Mouse (Mus musculus) megakaryocyte, embryonic 14.5 days (primary cell): ENCODE measurements around the gene Opcml. TPM values are rescaled to one million over a fixed set of nuclear protein-coding genes. Genes with fewer than 3 reads are reported as not detected.

Experiments
- H3K27me3 ChIP-seq: replicated peaks from 2 replicates; pipeline ENCODE3; 2012; ENCODE audit warnings: inconsistent platforms
- H3K36me3 ChIP-seq: replicated peaks from 2 replicates; pipeline ENCODE3; 2012; ENCODE audit warnings: low read length, inconsistent platforms, mixed read lengths
- H3K4me1 ChIP-seq: 2 replicates; pipeline ENCODE4 v1.6.1; 2012; ENCODE audit warnings: inconsistent platforms
- H3K4me3 ChIP-seq: replicated peaks from 2 replicates; pipeline ENCODE3; 2012; ENCODE audit warnings: moderate library complexity, mild to moderate bottlenecking, inconsistent platforms
- H3K9me3 ChIP-seq: 2 replicates; pipeline ENCODE4 v1.6.1; 2012; ENCODE audit warnings: inconsistent platforms
- FLI1 ChIP-seq: IDR thresholded peaks from 2 replicates; pipeline ENCODE4 v1.6.1; 2012; ENCODE audit warnings: low read length, inconsistent platforms, mixed read lengths
- GATA1 ChIP-seq: IDR thresholded peaks from 3 replicates; pipeline ENCODE4 v1.6.1; 2012; ENCODE audit warnings: mixed read lengths, low read length, inconsistent platforms, borderline replicate concordance
- polyA plus RNA-seq: library from polyadenylated mRNA; stranded (reverse); fragments of >175 nt; gene quantifications from 2 replicates; pipeline ENCODE4 v1.2.3, GENCODE M21; 2012; ENCODE audit warnings: low replicate concordance; ENCODE audit not compliant: insufficient read depth

Opcml gene
- polyA plus RNA-seq, 1 experiment = 0.07 TPM

DNA sequence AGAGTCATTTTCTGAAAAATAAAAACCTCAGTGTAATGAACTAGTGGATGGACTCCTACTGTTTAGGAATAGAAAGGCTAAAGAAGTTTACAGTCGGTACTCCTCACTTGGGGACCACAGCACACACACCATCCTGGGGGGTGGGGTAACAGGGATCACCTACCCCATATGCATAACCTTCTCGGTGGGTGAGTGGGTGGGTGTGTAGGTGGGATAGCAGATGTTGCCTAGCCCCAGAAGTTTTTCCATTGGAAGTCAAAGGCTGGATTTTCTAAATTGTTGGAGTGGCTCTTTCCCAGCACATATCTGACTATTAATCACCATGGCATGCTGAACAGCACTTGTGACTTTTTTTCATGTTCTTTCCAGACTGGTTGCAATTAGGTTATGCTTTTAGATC lies 779.2 kb downstream of the Opcml start:
- TF ChIP-seq FLI1 (no peak), GATA1 (no peak)
- H3K36me3 ChIP-seq = no peaks in the 10 kb centered on the region
- no peaks in the 10 kb centered on the region for H3K9me3 ChIP-seq
- no peaks in the 10 kb centered on the region for H3K27me3 ChIP-seq
- H3K4me1 ChIP-seq = peaks cover 6% of the 10 kb centered on the region; the same call in 1 of the 2 replicates
- no peak overlapping the region for H3K4me3 ChIP-seq

- no peaks in the 10 kb centered on the region for H3K9me3 ChIP-seq
- H3K4me3 ChIP-seq = no peak overlapping the region
- TF ChIP-seq GATA1 (no peak), FLI1 (no peak)
- no peaks in the 10 kb centered on the region for H3K27me3 ChIP-seq
- H3K36me3 ChIP-seq = no peaks in the 10 kb centered on the region
- peaks cover 6% of the 10 kb centered on the region; the same call in 1 of the 2 replicates for H3K4me1 ChIP-seq
These were observed 781.1 kb downstream of the Opcml start for GRCm38 (mm10) chr9:28571682-28572081.

- TF ChIP-seq FLI1 = no peak
- Histone ChIP-seq H3K4me3 (no peak overlapping the region), H3K27me3 (no peaks in the 10 kb centered on the region), H3K4me1 (peaks cover 6% of the 10 kb centered on the region; the same call in 1 of the 2 replicates), H3K36me3 (no peaks in the 10 kb centered on the region), H3K9me3 (no peaks in the 10 kb centered on the region)
These were observed 781.7 kb downstream of the Opcml start for GRCm38 (mm10) chr9:28572136-28572774.

DNA sequence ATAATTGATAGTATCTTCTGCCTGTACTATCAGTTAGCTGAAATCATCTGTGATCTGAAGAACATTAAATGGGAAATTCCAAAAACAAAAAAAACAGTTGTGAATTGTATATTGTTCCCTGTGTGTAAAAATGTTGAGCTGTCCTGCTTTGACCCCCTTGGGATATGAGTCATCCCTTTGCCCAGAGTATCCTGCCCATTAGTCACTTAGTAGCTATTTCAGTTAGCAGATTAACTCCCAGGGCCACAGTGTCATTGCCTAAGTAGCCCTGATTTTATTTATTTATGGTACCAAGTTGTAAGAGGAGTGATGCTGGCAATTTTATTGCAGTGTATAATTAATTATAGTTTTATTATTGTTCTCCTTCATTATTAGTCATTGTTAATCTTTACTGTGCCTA lies 788.2 kb downstream of the Opcml start:
- no peak for TF ChIP-seq GATA1
- TF ChIP-seq FLI1 = no peak
- no peaks in the 10 kb centered on the region for H3K36me3 ChIP-seq
- no peaks in the 10 kb centered on the region for H3K4me1 ChIP-seq
- H3K9me3 ChIP-seq = no peaks in the 10 kb centered on the region
- no peaks in the 10 kb centered on the region for H3K27me3 ChIP-seq
- no peak overlapping the region for H3K4me3 ChIP-seq

GRCm38 (mm10) chr9:28587253-28587652 lies 796.7 kb downstream of the Opcml start:
- TF ChIP-seq GATA1 (no peak), FLI1 (no peak)
- H3K9me3 ChIP-seq = no peaks in the 10 kb centered on the region
- no peaks in the 10 kb centered on the region for H3K4me1 ChIP-seq
- H3K27me3 ChIP-seq = no peaks in the 10 kb centered on the region
- H3K4me3 ChIP-seq = no peak overlapping the region
- no peaks in the 10 kb centered on the region for H3K36me3 ChIP-seq

DNA sequence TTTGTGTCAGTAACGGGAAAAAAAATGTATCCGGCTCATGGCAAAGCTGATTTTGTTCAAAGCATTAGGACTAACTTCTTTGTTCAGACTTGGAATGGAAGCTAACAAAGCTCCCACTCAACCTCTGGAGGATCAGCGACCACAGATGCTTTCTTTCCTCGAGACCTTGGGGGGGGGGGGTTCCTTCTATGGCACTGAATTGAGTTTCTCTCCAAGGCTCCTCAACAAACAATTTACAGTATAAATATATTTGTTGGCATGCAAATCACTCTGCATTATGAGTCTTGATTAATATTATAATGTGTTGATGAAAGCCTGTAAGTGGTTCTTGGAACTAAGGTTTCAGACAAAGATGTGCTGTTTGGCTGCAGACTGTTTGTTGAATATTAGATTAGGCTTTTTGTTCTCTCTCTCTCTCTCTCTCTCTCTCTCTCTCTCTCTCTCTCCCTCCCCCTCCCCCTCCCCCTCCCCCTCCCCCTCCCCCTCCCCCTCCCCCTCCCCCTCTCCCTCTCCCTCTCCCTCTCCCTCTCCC lies 797.3 kb downstream of the Opcml start:
- TF ChIP-seq FLI1 = no peak
- TF ChIP-seq GATA1 = no peak
- H3K9me3 ChIP-seq = no peaks in the 10 kb centered on the region
- no peak overlapping the region for H3K4me3 ChIP-seq
- no peaks in the 10 kb centered on the region for H3K36me3 ChIP-seq
- no peaks in the 10 kb centered on the region for H3K27me3 ChIP-seq
- H3K4me1 ChIP-seq = no peaks in the 10 kb centered on the region

- Histone ChIP-seq H3K36me3 (no peaks in the 10 kb centered on the region), H3K27me3 (no peaks in the 10 kb centered on the region), H3K4me3 (no peak overlapping the region), H3K9me3 (no peaks in the 10 kb centered on the region), H3K4me1 (no peaks in the 10 kb centered on the region)
- TF ChIP-seq GATA1 = no peak
- no peak for TF ChIP-seq FLI1
These were observed 797.9 kb downstream of the Opcml start for GRCm38 (mm10) chr9:28588488-28588887.

DNA sequence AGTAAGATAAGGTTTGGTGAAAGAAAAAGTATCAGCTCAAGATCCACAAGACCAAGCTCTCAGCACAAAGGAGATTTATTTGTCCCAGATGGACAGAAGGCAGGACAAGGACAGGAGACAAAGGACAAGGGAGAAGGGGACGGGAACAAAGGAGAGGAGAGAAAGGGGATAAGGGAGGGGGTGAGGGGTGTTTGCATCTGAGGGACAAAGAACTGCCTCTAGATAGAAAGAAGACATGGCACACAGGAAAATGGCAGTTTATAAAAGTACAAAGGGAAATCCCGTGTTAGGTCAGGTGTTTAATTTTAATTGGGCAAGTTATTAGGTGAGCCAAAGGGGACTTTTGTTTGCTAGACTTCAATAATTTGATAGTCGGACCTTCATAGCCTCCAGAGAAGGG lies 801.6 kb downstream of the Opcml start:
- Histone ChIP-seq H3K4me3 (no peak overlapping the region), H3K9me3 (no peaks in the 10 kb centered on the region), H3K36me3 (no peaks in the 10 kb centered on the region), H3K27me3 (no peaks in the 10 kb centered on the region), H3K4me1 (no peaks in the 10 kb centered on the region)
- TF ChIP-seq GATA1 (no peak), FLI1 (no peak)

GRCm38 (mm10) chr9:28595062-28595461 lies 804.5 kb downstream of the Opcml start:
- Histone ChIP-seq H3K4me1 (no peaks in the 10 kb centered on the region), H3K4me3 (no peak overlapping the region), H3K9me3 (no peaks in the 10 kb centered on the region), H3K36me3 (no peaks in the 10 kb centered on the region), H3K27me3 (no peaks in the 10 kb centered on the region)
- TF ChIP-seq FLI1 = no peak
- no peak for TF ChIP-seq GATA1

GRCm38 (mm10) chr9:28605561-28605960 lies 815.0 kb downstream of the Opcml start:
- H3K4me3 ChIP-seq = no peak overlapping the region
- TF ChIP-seq GATA1 = no peak
- no peak for TF ChIP-seq FLI1

More at GRCm38 (mm10) chr9:28605561-28605960, 815.0 kb downstream of the Opcml start:
- H3K36me3 ChIP-seq = no peaks in the 10 kb centered on the region
- H3K27me3 ChIP-seq = no peaks in the 10 kb centered on the region
- H3K4me1 ChIP-seq = no peaks in the 10 kb centered on the region
- H3K9me3 ChIP-seq = no peaks in the 10 kb centered on the region
